Mouse (Mus musculus): Measurements from ENCODE around the gene Gm27021. TPM values are rescaled to one million over a fixed set of nuclear protein-coding genes. Genes with fewer than 3 reads are reported as not detected.

Gm27021 gene
- total RNA-seq (2015; ENCODE audit: low replicate concordance), result not detected in 2 replicates
- total RNA-seq (2017; ENCODE audit: low replicate concordance), result not detected in 2 replicates

DNA sequence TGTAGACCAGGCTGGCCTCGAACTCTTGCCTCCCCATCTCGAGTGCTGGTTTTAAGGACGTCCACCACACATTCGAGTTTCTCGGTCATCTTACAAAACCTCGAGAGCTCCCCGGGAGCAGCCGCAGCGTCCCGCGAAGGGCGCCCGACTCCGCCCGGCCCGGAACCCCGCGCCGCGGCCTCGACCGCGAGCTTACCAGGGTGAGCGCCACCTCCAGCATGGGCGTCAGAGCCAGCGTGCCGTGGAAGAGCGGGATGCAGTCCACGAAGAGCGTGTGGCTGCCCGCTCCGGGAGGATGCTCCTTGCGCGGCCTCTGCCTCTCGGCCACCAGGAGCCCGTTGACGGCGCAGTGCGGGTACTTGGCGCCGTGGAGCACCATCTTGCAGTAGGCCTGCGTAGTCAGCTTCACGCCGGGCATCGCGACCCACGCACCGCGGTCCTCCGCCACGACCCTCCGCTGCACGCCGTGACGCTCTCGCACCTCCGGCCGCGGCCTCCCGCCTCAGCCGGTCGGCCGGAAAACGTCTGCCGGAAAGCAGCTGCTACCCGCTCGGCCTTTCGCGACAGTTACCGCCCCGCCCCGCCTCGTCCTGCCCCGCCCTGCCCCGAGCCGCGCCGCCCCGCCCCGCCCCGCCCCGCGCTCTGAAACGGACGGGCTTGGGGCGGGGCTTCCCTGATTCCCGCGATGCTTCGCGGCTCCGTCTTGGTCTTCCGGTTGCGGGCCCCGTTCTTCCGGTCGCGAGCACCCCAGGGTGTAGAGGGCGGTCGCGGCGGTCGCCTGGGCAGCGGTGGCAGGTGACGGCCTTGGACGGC, at the start of gene Gm27021, which contains the start of gene Cox4i1:
Gene Gm27021, minus strand, starts transcription at position 519 of the 813 bp plus-strand sequence.
Gene Cox4i1, plus strand, starts transcription at position 662 of the 813 bp plus-strand sequence.
- ATAC-seq (replicated peaks; ENCODE audit: low FRiP score, poor library complexity, severe bottlenecking), result peak; percentile 85

GRCm38 (mm10) chr8:120715996-120716680, 48.3 kb upstream of the Gm27021 start:
- ATAC-seq (replicated peaks; ENCODE audit: low FRiP score, poor library complexity, severe bottlenecking), result no peak

- no peak for ATAC-seq (replicated peaks; ENCODE audit: low FRiP score, poor library complexity, severe bottlenecking)
Observed at GRCm38 (mm10) chr8:120715200-120715599, 47.3 kb upstream of the Gm27021 start.

GRCm38 (mm10) chr8:120709176-120709575, 41.3 kb upstream of the Gm27021 start:
- ATAC-seq (replicated peaks; ENCODE audit: low FRiP score, poor library complexity, severe bottlenecking), result no peak

- no peak for ATAC-seq (replicated peaks; ENCODE audit: low FRiP score, poor library complexity, severe bottlenecking)
Observed at GRCm38 (mm10) chr8:120706193-120706592, 38.3 kb upstream of the Gm27021 start.

GRCm38 (mm10) chr8:120705163-120705562, 37.3 kb upstream of the Gm27021 start:
- ATAC-seq (replicated peaks; ENCODE audit: low FRiP score, poor library complexity, severe bottlenecking), result no peak

- no peak for ATAC-seq (replicated peaks; ENCODE audit: low FRiP score, poor library complexity, severe bottlenecking)
Observed at GRCm38 (mm10) chr8:120704203-120704602, 36.3 kb upstream of the Gm27021 start.

- no peak for ATAC-seq (replicated peaks; ENCODE audit: low FRiP score, poor library complexity, severe bottlenecking)
Observed at GRCm38 (mm10) chr8:120701758-120702465, 34.0 kb upstream of the Gm27021 start.

GRCm38 (mm10) chr8:120700053-120700452, 32.2 kb upstream of the Gm27021 start:
- no peak for ATAC-seq (replicated peaks; ENCODE audit: low FRiP score, poor library complexity, severe bottlenecking)

DNA sequence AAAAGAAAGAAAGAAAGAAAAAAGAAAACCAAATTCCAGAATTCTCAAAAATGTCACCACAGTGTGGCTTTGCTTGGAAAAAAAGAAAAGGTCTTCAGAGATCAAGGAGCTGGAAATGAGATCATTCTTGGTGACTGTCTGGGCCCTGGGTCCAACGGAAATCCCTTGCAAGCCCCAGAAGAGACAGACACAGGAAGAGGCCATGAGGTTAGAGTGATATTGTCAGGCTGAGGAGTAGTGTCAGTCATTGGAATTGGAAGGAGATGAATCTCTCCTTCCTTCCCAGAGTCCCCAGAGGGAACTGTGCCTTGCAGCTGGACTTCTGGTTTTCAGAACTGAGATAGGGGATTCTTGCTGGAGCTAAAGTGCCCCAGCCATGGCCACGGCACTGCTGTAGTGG, 31.7 kb upstream of the Gm27021 start:
- no peak for ATAC-seq (replicated peaks; ENCODE audit: low FRiP score, poor library complexity, severe bottlenecking)

DNA sequence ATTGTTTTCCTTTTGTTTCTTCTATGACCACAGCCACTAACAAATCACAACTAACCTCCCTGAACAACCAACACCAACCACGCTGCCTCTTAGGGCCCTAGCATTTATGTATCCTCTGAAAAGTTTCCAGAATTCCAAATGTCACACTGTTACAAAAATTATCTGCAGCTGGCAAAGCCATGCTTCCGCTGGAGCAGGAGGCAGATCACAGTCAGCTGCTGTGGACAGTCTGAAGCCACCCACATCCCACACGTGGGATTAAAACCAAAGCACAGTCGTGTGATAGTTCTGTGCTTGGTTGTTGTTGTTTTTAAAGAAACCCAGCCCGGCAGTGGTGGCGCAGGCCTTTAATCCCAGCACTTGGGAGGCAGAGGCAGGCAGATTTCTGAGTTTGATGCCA, 31.2 kb upstream of the Gm27021 start:
- no peak for ATAC-seq (replicated peaks; ENCODE audit: low FRiP score, poor library complexity, severe bottlenecking)

DNA sequence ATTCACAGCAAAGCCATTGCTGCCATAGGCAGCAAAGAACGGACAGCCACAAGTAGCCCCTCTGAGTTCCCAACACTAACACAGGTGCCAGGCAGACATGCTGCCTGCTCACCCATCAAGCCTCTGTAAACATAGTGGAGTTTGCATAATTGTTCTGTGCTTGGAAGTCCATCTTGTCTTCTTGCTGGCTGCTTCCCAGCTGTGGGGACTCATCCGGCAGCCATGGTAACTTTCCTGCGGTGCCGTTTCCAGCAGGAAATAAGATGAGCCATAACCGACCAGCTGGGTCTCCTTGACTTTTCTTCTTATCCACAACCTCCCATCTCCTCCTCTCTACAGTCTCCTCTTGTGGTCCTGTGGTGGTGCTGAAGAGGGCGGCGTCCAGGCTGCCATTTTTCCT, 30.5 kb upstream of the Gm27021 start:
- no peak for ATAC-seq (replicated peaks; ENCODE audit: low FRiP score, poor library complexity, severe bottlenecking)

- 0 out of 2 replicates have a peak, but pooled peaks have one; percentile 49 for ATAC-seq (replicated peaks; ENCODE audit: low FRiP score, poor library complexity, severe bottlenecking)
Observed at GRCm38 (mm10) chr8:120697979-120698272, 30.0 kb upstream of the Gm27021 start.

GRCm38 (mm10) chr8:120697154-120697978, 29.5 kb upstream of the Gm27021 start:
- 0 out of 2 replicates have a peak, but pooled peaks have one; percentile 14 for ATAC-seq (replicated peaks; ENCODE audit: low FRiP score, poor library complexity, severe bottlenecking)

GRCm38 (mm10) chr8:120696401-120697153, 28.7 kb upstream of the Gm27021 start:
- no peak for ATAC-seq (replicated peaks; ENCODE audit: low FRiP score, poor library complexity, severe bottlenecking)

DNA sequence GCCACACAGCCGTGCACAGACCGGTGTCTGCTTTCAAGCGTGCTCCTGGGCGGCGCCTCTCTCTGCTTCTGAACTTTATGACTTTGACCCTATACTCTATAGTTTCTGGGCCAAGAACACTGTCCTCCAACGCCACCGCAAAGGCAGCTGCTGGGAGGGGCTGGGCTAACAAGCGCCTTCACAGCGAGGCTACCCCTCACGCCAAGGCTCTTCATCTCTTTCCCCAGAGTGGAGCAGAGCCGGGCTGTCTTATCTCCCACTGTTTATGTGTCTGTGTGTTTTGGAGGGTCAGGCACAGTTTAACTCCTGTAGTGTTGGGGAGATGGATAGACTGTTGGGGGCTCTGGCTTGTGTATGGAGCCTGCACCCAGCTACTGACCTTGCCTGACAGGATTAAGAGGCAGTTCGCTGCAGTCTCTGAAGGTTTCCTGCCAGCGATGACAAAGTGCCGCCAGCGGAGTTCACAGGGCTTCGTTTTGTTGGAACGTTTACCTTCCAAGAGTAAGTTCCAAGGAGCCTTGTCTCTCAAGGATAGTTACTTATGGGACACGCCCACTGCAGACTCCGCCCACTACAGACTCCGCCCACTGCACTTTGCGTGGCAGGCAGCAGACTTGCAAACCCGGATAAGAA, 26.1 kb upstream of the Gm27021 start:
- ATAC-seq (replicated peaks; ENCODE audit: low FRiP score, poor library complexity, severe bottlenecking), result no peak

DNA sequence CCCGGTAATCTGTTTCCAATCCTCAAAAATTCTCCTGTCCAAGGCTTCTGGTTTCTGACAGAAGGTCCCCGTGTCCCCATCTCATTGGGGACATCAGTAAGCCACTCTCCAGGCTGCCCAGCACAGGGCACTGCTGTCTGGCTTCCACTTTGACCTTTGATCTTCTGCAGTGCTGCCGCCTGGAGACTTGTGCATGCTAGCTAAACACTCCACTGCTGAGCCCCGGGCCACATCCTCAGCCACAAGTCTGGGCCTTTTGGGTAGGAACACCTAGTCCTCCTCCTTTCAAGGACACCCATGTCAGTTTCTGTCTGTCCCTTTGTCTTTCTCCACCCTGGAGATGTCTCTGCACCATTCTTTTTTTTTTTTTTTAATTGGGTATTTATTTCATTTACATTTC, 25.1 kb upstream of the Gm27021 start:
- ATAC-seq (replicated peaks; ENCODE audit: low FRiP score, poor library complexity, severe bottlenecking), result no peak

GRCm38 (mm10) chr8:120688511-120688910, 20.6 kb upstream of the Gm27021 start:
- no peak for ATAC-seq (replicated peaks; ENCODE audit: low FRiP score, poor library complexity, severe bottlenecking)
